Mouse (Mus musculus): ENCODE measurements around the gene Shb. TPM values are rescaled to one million over a fixed set of nuclear protein-coding genes. Genes with fewer than 3 reads are reported as not detected.

Shb gene
- polyA plus RNA-seq, 1 experiment from 2014 or later: 5.5 TPM

GRCm38 (mm10) chr4:45481431-45481830 lies 50.8 kb downstream of the Shb start:
- DNase-seq (ENCODE audit: low spot score) (no peak), ATAC-seq (ENCODE audit: low FRiP score, low TSS enrichment) (no peak)
- WGBS: 68% methylated on average over 5 of the region's 5 CpGs
- Histone ChIP-seq H3K4me1 (replicated peaks; ENCODE audit: control insufficient read depth, insufficient read depth) (peaks cover 6% of the 10 kb centered on the region), H3K9me3 (ENCODE audit: control insufficient read depth, low read length) (no peaks in the 10 kb centered on the region), H3K4me3 (ENCODE audit: low read depth, low read length) (no peak overlapping the region), H3K36me3 (ENCODE audit: control insufficient read depth, insufficient read depth, low read length) (no peaks in the 10 kb centered on the region), H3K4me2 (replicated peaks; ENCODE audit: low read depth) (no peak overlapping the region), H3K27ac (replicated peaks) (peak overlapping the region; percentile 69), H3K27me3 (ENCODE audit: control insufficient read depth, insufficient read depth, low read length) (no peaks in the 10 kb centered on the region), H3K9ac (ENCODE audit: low read length) (no peak overlapping the region)
- TF ChIP-seq CTCF (IDR thresholded peaks at IDR 0.05; ENCODE audit: low read depth) (no peak), EP300 (optimal IDR thresholded peaks at IDR 0.05) (no peak)

GRCm38 (mm10) chr4:45480595-45480994 lies 51.7 kb downstream of the Shb start:
- Histone ChIP-seq H3K9ac (ENCODE audit: low read length) (no peak overlapping the region), H3K36me3 (ENCODE audit: control insufficient read depth, insufficient read depth, low read length) (no peaks in the 10 kb centered on the region), H3K4me2 (replicated peaks; ENCODE audit: low read depth) (no peak overlapping the region), H3K27me3 (ENCODE audit: control insufficient read depth, insufficient read depth, low read length) (no peaks in the 10 kb centered on the region), H3K9me3 (ENCODE audit: control insufficient read depth, low read length) (no peaks in the 10 kb centered on the region), H3K27ac (replicated peaks) (no peak overlapping the region), H3K4me3 (ENCODE audit: low read depth, low read length) (no peak overlapping the region), H3K4me1 (replicated peaks; ENCODE audit: control insufficient read depth, insufficient read depth) (peaks cover 6% of the 10 kb centered on the region)
- 66% methylated on average over 3 of the region's 3 CpGs for WGBS
- DNase-seq (ENCODE audit: low spot score) (no peak), ATAC-seq (ENCODE audit: low FRiP score, low TSS enrichment) (no peak)
- no peak for TF ChIP-seq CTCF (IDR thresholded peaks at IDR 0.05; ENCODE audit: low read depth)
- no peak for TF ChIP-seq EP300 (optimal IDR thresholded peaks at IDR 0.05)

- no peaks in the 10 kb centered on the region for H3K9me3 ChIP-seq (ENCODE audit: control insufficient read depth, low read length)
- H3K4me3 ChIP-seq (ENCODE audit: low read depth, low read length): no peak overlapping the region
- no peaks in the 10 kb centered on the region for H3K36me3 ChIP-seq (ENCODE audit: control insufficient read depth, insufficient read depth, low read length)
- no peak overlapping the region for H3K9ac ChIP-seq (ENCODE audit: low read length)
- no peaks in the 10 kb centered on the region for H3K27me3 ChIP-seq (ENCODE audit: control insufficient read depth, insufficient read depth, low read length)
- H3K27ac ChIP-seq (replicated peaks): 0 out of 2 replicates have a peak overlapping the region, but pooled peaks have one; percentile 8
- ATAC-seq (ENCODE audit: low FRiP score, low TSS enrichment) (no peak), DNase-seq (ENCODE audit: low spot score) (no peak)
- 57% methylated on average over 10 of the region's 10 CpGs for WGBS
- H3K4me2 ChIP-seq (replicated peaks; ENCODE audit: low read depth): no peak overlapping the region
- H3K4me1 ChIP-seq (replicated peaks; ENCODE audit: control insufficient read depth, insufficient read depth): peaks cover 6% of the 10 kb centered on the region
- TF ChIP-seq CTCF (IDR thresholded peaks at IDR 0.05; ENCODE audit: low read depth): no peak
- TF ChIP-seq EP300 (optimal IDR thresholded peaks at IDR 0.05): no peak
Measured at GRCm38 (mm10) chr4:45479433-45479832, 52.8 kb downstream of the Shb start.

- DNase-seq (ENCODE audit: low spot score): no peak
- Histone ChIP-seq H3K27ac (replicated peaks) (0 out of 2 replicates have a peak overlapping the region, but pooled peaks have one; percentile 35), H3K4me1 (replicated peaks; ENCODE audit: control insufficient read depth, insufficient read depth) (peaks cover 8% of the 10 kb centered on the region)
Measured at GRCm38 (mm10) chr4:45478178-45478577, 54.1 kb downstream of the Shb start.

GRCm38 (mm10) chr4:45477047-45477446 lies 55.2 kb downstream of the Shb start:
- Histone ChIP-seq H3K27ac (replicated peaks) (no peak overlapping the region), H3K4me3 (ENCODE audit: low read depth, low read length) (no peak overlapping the region), H3K9me3 (ENCODE audit: control insufficient read depth, low read length) (no peaks in the 10 kb centered on the region), H3K27me3 (ENCODE audit: control insufficient read depth, insufficient read depth, low read length) (no peaks in the 10 kb centered on the region), H3K4me2 (replicated peaks; ENCODE audit: low read depth) (no peak overlapping the region), H3K36me3 (ENCODE audit: control insufficient read depth, insufficient read depth, low read length) (no peaks in the 10 kb centered on the region), H3K9ac (ENCODE audit: low read length) (no peak overlapping the region), H3K4me1 (replicated peaks; ENCODE audit: control insufficient read depth, insufficient read depth) (peaks cover 20% of the 10 kb centered on the region)
- DNase-seq (ENCODE audit: low spot score): no peak
- 89% methylated on average over 3 of the region's 3 CpGs for WGBS
- TF ChIP-seq CTCF (IDR thresholded peaks at IDR 0.05; ENCODE audit: low read depth) (no peak), EP300 (optimal IDR thresholded peaks at IDR 0.05) (no peak)
- ATAC-seq (ENCODE audit: low FRiP score, low TSS enrichment): no peak

More at GRCm38 (mm10) chr4:45478178-45478577, 54.1 kb downstream of the Shb start:
- ATAC-seq (ENCODE audit: low FRiP score, low TSS enrichment): no peak
- no peak for TF ChIP-seq EP300 (optimal IDR thresholded peaks at IDR 0.05)
- no peak for TF ChIP-seq CTCF (IDR thresholded peaks at IDR 0.05; ENCODE audit: low read depth)
- no peaks in the 10 kb centered on the region for H3K36me3 ChIP-seq (ENCODE audit: control insufficient read depth, insufficient read depth, low read length)
- H3K9me3 ChIP-seq (ENCODE audit: control insufficient read depth, low read length): no peaks in the 10 kb centered on the region
- 55% methylated on average over 7 of the region's 7 CpGs for WGBS
- H3K9ac ChIP-seq (ENCODE audit: low read length): no peak overlapping the region
- no peak overlapping the region for H3K4me2 ChIP-seq (replicated peaks; ENCODE audit: low read depth)
- no peak overlapping the region for H3K4me3 ChIP-seq (ENCODE audit: low read depth, low read length)
- H3K27me3 ChIP-seq (ENCODE audit: control insufficient read depth, insufficient read depth, low read length): no peaks in the 10 kb centered on the region

GRCm38 (mm10) chr4:45474832-45475231 lies 57.4 kb downstream of the Shb start:
- Histone ChIP-seq H3K36me3 (ENCODE audit: control insufficient read depth, insufficient read depth, low read length) (no peaks in the 10 kb centered on the region), H3K27ac (replicated peaks) (0 out of 2 replicates have a peak overlapping the region, but pooled peaks have one; percentile 35), H3K9ac (ENCODE audit: low read length) (no peak overlapping the region), H3K27me3 (ENCODE audit: control insufficient read depth, insufficient read depth, low read length) (no peaks in the 10 kb centered on the region), H3K4me3 (ENCODE audit: low read depth, low read length) (no peak overlapping the region), H3K4me1 (replicated peaks; ENCODE audit: control insufficient read depth, insufficient read depth) (peaks cover 24% of the 10 kb centered on the region), H3K4me2 (replicated peaks; ENCODE audit: low read depth) (no peak overlapping the region), H3K9me3 (ENCODE audit: control insufficient read depth, low read length) (no peaks in the 10 kb centered on the region)
- peak; percentile 59 for DNase-seq (ENCODE audit: low spot score)
- ATAC-seq (ENCODE audit: low FRiP score, low TSS enrichment): peak; percentile 17; the same call in 1 of the 2 replicates
- no peak for TF ChIP-seq CTCF (IDR thresholded peaks at IDR 0.05; ENCODE audit: low read depth)
- TF ChIP-seq EP300 (optimal IDR thresholded peaks at IDR 0.05): no peak
- 57% methylated on average over 5 of the region's 5 CpGs for WGBS

Data from stomach, postnatal 0 days (tissue).